Mouse (Mus musculus): ENCODE data around the gene Gm45623. TPM values are rescaled to one million over a fixed set of nuclear protein-coding genes. Genes with fewer than 3 reads are reported as not detected.

The Gm45623 gene
- polyA plus RNA-seq (2014; fragmentation: Nextera tagmentation; extraction: Ambion mirVana): not detected in 2 replicates

GRCm38 (mm10) chr13:56753192-56753951, at the start of gene Gm45623:
Gm45623 (minus strand) TSS chr13:56753827.
- H3K36me3 ChIP-seq (ENCODE audit: control insufficient read depth, insufficient read depth, low read length): no peaks in the 10 kb centered on the region
- H3K9me3 ChIP-seq (ENCODE audit: control insufficient read depth, low read length): no peaks in the 10 kb centered on the region
- H3K27ac ChIP-seq (ENCODE audit: low read depth, low read length): no peak within 1 kb of the TSS
- peak within 1 kb of the TSS; percentile 43 for H3K4me3 ChIP-seq (ENCODE audit: low read depth, low read length)
- H3K27me3 ChIP-seq (ENCODE audit: control insufficient read depth, insufficient read depth, low read length): peaks cover 44% of the 10 kb centered on the region
- peak; percentile 56 for DNase-seq (ENCODE audit: low spot score)
- under 1% methylated on average over 68 of the region's 71 CpGs for WGBS
- peak within 1 kb of the TSS; percentile 95 for H3K4me2 ChIP-seq (replicated peaks; ENCODE audit: low read depth, low read length)
- H3K4me1 ChIP-seq (replicated peaks; ENCODE audit: control insufficient read depth, insufficient read depth, low read length): peaks cover 9% of the 10 kb centered on the region
- ATAC-seq (ENCODE audit: low FRiP score): no peak
- H3K9ac ChIP-seq (ENCODE audit: low read depth, low read length): peak within 1 kb of the TSS; percentile 54

GRCm38 (mm10) chr13:56797459-56797858, 43.8 kb upstream of the Gm45623 start:
- H3K36me3 ChIP-seq (ENCODE audit: control insufficient read depth, insufficient read depth, low read length): no peaks in the 10 kb centered on the region
- no peak overlapping the region for H3K4me2 ChIP-seq (replicated peaks; ENCODE audit: low read depth, low read length)
- ATAC-seq (ENCODE audit: low FRiP score): no peak
- H3K27me3 ChIP-seq (ENCODE audit: control insufficient read depth, insufficient read depth, low read length): no peaks in the 10 kb centered on the region
- H3K4me1 ChIP-seq (replicated peaks; ENCODE audit: control insufficient read depth, insufficient read depth, low read length): no peaks in the 10 kb centered on the region
- no peak overlapping the region for H3K27ac ChIP-seq (ENCODE audit: low read depth, low read length)
- no peak for DNase-seq (ENCODE audit: low spot score)
- H3K4me3 ChIP-seq (ENCODE audit: low read depth, low read length): no peak overlapping the region
- H3K9ac ChIP-seq (ENCODE audit: low read depth, low read length): no peak overlapping the region
- no peaks in the 10 kb centered on the region for H3K9me3 ChIP-seq (ENCODE audit: control insufficient read depth, low read length)
- 90% methylated on average over 7 of the region's 7 CpGs for WGBS

DNA sequence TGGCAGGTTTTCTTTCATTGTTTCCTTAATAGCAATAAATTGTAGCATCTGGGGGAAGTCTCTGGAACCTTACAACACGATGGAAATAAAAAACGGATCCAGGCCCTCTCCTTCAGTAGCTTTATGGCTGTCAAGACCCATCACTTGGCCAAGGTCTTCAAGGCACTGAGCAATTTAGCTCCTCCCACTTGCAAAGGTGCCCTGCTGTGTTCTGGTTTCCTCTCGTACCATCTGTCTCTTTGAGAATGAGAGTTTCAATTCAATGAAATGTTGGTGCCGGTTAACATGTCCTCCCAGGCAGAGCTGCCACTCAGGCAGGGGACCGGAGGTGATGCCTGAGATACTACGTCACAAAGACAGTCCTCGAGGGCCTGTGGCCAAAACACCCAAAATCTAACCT, 41.9 kb upstream of the Gm45623 start:
- H3K27me3 ChIP-seq (ENCODE audit: control insufficient read depth, insufficient read depth, low read length): no peaks in the 10 kb centered on the region
- H3K9me3 ChIP-seq (ENCODE audit: control insufficient read depth, low read length): no peaks in the 10 kb centered on the region
- H3K36me3 ChIP-seq (ENCODE audit: control insufficient read depth, insufficient read depth, low read length): no peaks in the 10 kb centered on the region
- H3K4me2 ChIP-seq (replicated peaks; ENCODE audit: low read depth, low read length): no peak overlapping the region
- WGBS: 78% methylated on average over 7 of the region's 7 CpGs
- no peak overlapping the region for H3K27ac ChIP-seq (ENCODE audit: low read depth, low read length)
- ATAC-seq (ENCODE audit: low FRiP score): no peak
- no peaks in the 10 kb centered on the region for H3K4me1 ChIP-seq (replicated peaks; ENCODE audit: control insufficient read depth, insufficient read depth, low read length)
- H3K4me3 ChIP-seq (ENCODE audit: low read depth, low read length): no peak overlapping the region
- H3K9ac ChIP-seq (ENCODE audit: low read depth, low read length): no peak overlapping the region
- DNase-seq (ENCODE audit: low spot score): no peak

DNA sequence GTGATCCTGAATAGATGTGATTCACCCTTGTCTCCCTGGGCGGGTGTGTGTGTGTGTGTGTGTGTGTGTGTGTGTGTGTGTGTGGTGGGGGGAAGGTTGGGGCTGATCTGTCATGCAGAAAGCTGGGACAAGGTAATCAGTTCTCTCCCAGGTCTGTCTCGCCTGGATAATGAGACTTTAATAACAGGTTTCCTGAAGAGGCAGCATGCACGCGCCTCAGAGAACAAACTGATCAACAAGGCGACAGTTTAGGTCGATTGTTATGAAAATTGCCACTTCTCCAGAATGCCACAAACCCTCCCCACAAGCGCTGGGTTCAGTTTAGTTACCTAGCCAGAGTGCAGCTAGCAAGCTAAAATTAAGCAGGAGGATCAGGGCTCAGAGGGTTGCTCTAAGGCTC, 40.8 kb upstream of the Gm45623 start:
- ATAC-seq (ENCODE audit: low FRiP score) (no peak), DNase-seq (ENCODE audit: low spot score) (no peak)
- Histone ChIP-seq H3K4me1 (replicated peaks; ENCODE audit: control insufficient read depth, insufficient read depth, low read length) (no peaks in the 10 kb centered on the region), H3K4me3 (ENCODE audit: low read depth, low read length) (no peak overlapping the region), H3K27ac (ENCODE audit: low read depth, low read length) (no peak overlapping the region), H3K36me3 (ENCODE audit: control insufficient read depth, insufficient read depth, low read length) (no peaks in the 10 kb centered on the region), H3K4me2 (replicated peaks; ENCODE audit: low read depth, low read length) (no peak overlapping the region), H3K27me3 (ENCODE audit: control insufficient read depth, insufficient read depth, low read length) (no peaks in the 10 kb centered on the region), H3K9me3 (ENCODE audit: control insufficient read depth, low read length) (no peaks in the 10 kb centered on the region), H3K9ac (ENCODE audit: low read depth, low read length) (no peak overlapping the region)
- 47% methylated on average over 7 of the region's 7 CpGs for WGBS

- Histone ChIP-seq H3K27me3 (ENCODE audit: control insufficient read depth, insufficient read depth, low read length) (no peaks in the 10 kb centered on the region), H3K27ac (ENCODE audit: low read depth, low read length) (no peak overlapping the region), H3K9me3 (ENCODE audit: control insufficient read depth, low read length) (no peaks in the 10 kb centered on the region), H3K9ac (ENCODE audit: low read depth, low read length) (no peak overlapping the region), H3K4me1 (replicated peaks; ENCODE audit: control insufficient read depth, insufficient read depth, low read length) (no peaks in the 10 kb centered on the region), H3K4me2 (replicated peaks; ENCODE audit: low read depth, low read length) (no peak overlapping the region), H3K36me3 (ENCODE audit: control insufficient read depth, insufficient read depth, low read length) (no peaks in the 10 kb centered on the region), H3K4me3 (ENCODE audit: low read depth, low read length) (no peak overlapping the region)
- DNase-seq (ENCODE audit: low spot score) (no peak), ATAC-seq (ENCODE audit: low FRiP score) (no peak)
- WGBS: 91% methylated on average over 3 of the region's 3 CpGs
Measured at GRCm38 (mm10) chr13:56792844-56793243, 39.2 kb upstream of the Gm45623 start.

DNA sequence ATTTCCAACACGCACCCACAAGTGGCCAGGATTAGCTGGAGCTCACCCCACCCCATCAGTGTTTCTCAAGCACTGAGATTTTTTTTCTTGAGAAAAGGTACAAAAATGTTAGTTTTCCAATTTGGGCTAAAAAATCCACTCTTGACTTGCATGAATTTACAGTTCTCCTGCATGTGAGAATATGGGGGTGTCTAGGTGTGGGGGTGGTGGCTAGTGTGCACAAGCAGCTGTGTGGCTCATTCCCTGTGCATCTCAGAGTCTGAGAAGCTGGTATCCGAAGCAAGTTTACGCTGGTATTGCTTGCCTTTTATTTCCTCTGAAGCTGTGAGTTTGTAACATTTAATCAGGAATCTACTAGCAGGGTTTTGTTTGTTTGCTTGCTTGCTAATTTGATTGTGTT, 37.1 kb upstream of the Gm45623 start:
- DNase-seq (ENCODE audit: low spot score) (no peak), ATAC-seq (ENCODE audit: low FRiP score) (no peak)
- Histone ChIP-seq H3K27ac (ENCODE audit: low read depth, low read length) (no peak overlapping the region), H3K9ac (ENCODE audit: low read depth, low read length) (no peak overlapping the region), H3K4me3 (ENCODE audit: low read depth, low read length) (no peak overlapping the region), H3K4me2 (replicated peaks; ENCODE audit: low read depth, low read length) (no peak overlapping the region), H3K9me3 (ENCODE audit: control insufficient read depth, low read length) (no peaks in the 10 kb centered on the region), H3K27me3 (ENCODE audit: control insufficient read depth, insufficient read depth, low read length) (no peaks in the 10 kb centered on the region), H3K36me3 (ENCODE audit: control insufficient read depth, insufficient read depth, low read length) (no peaks in the 10 kb centered on the region), H3K4me1 (replicated peaks; ENCODE audit: control insufficient read depth, insufficient read depth, low read length) (no peaks in the 10 kb centered on the region)
- 96% methylated on average over 3 of the region's 3 CpGs for WGBS

GRCm38 (mm10) chr13:56782621-56783020, 29.0 kb upstream of the Gm45623 start:
- Histone ChIP-seq H3K36me3 (ENCODE audit: control insufficient read depth, insufficient read depth, low read length) (no peaks in the 10 kb centered on the region), H3K4me3 (ENCODE audit: low read depth, low read length) (no peak overlapping the region), H3K9me3 (ENCODE audit: control insufficient read depth, low read length) (no peaks in the 10 kb centered on the region), H3K4me2 (replicated peaks; ENCODE audit: low read depth, low read length) (no peak overlapping the region), H3K27me3 (ENCODE audit: control insufficient read depth, insufficient read depth, low read length) (no peaks in the 10 kb centered on the region), H3K4me1 (replicated peaks; ENCODE audit: control insufficient read depth, insufficient read depth, low read length) (no peaks in the 10 kb centered on the region; the same call in 1 of the 2 replicates), H3K27ac (ENCODE audit: low read depth, low read length) (no peak overlapping the region), H3K9ac (ENCODE audit: low read depth, low read length) (no peak overlapping the region)
- 88% methylated on average over 1 of the region's 1 CpGs for WGBS
- DNase-seq (ENCODE audit: low spot score) (no peak), ATAC-seq (ENCODE audit: low FRiP score) (no peak)

- WGBS: 92% methylated on average over 3 of the region's 3 CpGs
- ATAC-seq (ENCODE audit: low FRiP score): no peak
Measured at GRCm38 (mm10) chr13:56781697-56782096, 28.1 kb upstream of the Gm45623 start.

More at GRCm38 (mm10) chr13:56781697-56782096, 28.1 kb upstream of the Gm45623 start:
- no peaks in the 10 kb centered on the region for H3K9me3 ChIP-seq (ENCODE audit: control insufficient read depth, low read length)
- no peak overlapping the region for H3K4me3 ChIP-seq (ENCODE audit: low read depth, low read length)
- no peak overlapping the region for H3K4me2 ChIP-seq (replicated peaks; ENCODE audit: low read depth, low read length)
- no peaks in the 10 kb centered on the region; the same call in 1 of the 2 replicates for H3K4me1 ChIP-seq (replicated peaks; ENCODE audit: control insufficient read depth, insufficient read depth, low read length)
- H3K27ac ChIP-seq (ENCODE audit: low read depth, low read length): no peak overlapping the region
- no peak for DNase-seq (ENCODE audit: low spot score)
- H3K36me3 ChIP-seq (ENCODE audit: control insufficient read depth, insufficient read depth, low read length): no peaks in the 10 kb centered on the region
- no peaks in the 10 kb centered on the region for H3K27me3 ChIP-seq (ENCODE audit: control insufficient read depth, insufficient read depth, low read length)
- no peak overlapping the region for H3K9ac ChIP-seq (ENCODE audit: low read depth, low read length)
